Mouse (Mus musculus): ENCODE data around the gene Ppm1h. TPM values are rescaled to one million over a fixed set of nuclear protein-coding genes. Genes with fewer than 3 reads are reported as not detected.

Gene Ppm1h
- polyA plus RNA-seq, 1 experiment: 13.1 TPM

GRCm38 (mm10) chr10:122985515-122986319, 307.2 kb downstream of the Ppm1h start:
- H3K4me3 ChIP-seq (replicated peaks; ENCODE audit: control insufficient read depth, low read depth, low read length): peak overlapping the region; percentile 99
- peak overlapping the region; percentile 100 for H3K27ac ChIP-seq (ENCODE audit: control insufficient read depth, insufficient read depth, low read depth, low read length, poor library complexity)
- WGBS: under 1% methylated on average over 100 of the region's 115 CpGs
- H3K4me1 ChIP-seq (ENCODE audit: control insufficient read depth, insufficient read depth, low read length): peaks cover 3% of the 10 kb centered on the region; the same call in 1 of the 2 replicates
- peak; percentile 75 for TF ChIP-seq POLR2A (IDR thresholded peaks at IDR 0.05; ENCODE audit: borderline replicate concordance, control insufficient read depth, low read depth, low read length)
- TF ChIP-seq CTCF (IDR thresholded peaks at IDR 0.05; ENCODE audit: control insufficient read depth, insufficient read depth, low read length): no peak

DNA sequence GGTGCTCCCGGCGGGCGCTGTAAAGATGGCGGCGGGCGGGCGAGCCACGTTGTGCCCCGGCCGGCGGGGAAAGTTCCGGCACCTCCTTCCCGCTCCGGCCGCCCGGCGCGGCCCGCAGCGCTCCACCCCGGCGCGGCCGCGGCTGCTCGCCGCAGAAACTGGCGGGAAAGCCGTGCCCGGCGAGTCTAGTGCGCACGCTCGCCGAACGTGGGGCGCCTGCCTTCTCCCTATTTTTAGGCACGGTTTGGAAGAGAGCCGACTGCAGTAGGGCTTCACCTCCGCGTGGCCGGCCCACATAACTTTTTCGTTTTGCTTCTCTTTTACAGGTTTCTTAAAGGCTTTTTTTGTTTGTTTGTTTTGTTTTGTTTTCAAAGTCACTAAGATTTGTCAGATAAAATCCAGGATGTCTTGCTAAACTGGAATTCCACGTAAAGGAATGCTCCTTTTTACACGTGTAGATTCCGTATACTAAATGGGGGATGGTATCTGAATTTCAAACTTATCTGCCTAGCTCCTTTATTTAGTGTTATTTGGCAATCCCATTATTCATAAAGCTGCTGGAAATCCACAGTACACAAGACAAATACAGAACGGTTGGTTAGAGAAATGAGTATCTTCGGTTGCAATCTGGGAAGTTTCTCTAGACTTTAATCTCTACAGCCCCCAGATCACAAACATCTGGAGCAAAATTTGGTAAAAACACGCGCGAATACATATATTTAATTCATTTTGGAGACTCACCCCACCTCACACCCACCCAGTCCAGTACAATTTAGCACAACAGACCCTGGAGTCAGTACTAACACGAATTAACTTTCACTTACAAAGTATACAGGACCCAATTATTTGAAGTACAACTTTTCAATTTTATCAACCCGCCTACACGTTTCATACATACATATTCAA, 308.0 kb downstream of the Ppm1h start:
- peak overlapping the region; percentile 52 for H3K4me3 ChIP-seq (replicated peaks; ENCODE audit: control insufficient read depth, low read depth, low read length)
- 4% methylated on average over 53 of the region's 54 CpGs for WGBS
- peaks cover 3% of the 10 kb centered on the region for H3K4me1 ChIP-seq (ENCODE audit: control insufficient read depth, insufficient read depth, low read length)
- TF ChIP-seq POLR2A (IDR thresholded peaks at IDR 0.05; ENCODE audit: borderline replicate concordance, control insufficient read depth, low read depth, low read length): peak; percentile 49; the same call in 1 of the 2 replicates
- no peak for TF ChIP-seq CTCF (IDR thresholded peaks at IDR 0.05; ENCODE audit: control insufficient read depth, insufficient read depth, low read length)
- H3K27ac ChIP-seq (ENCODE audit: control insufficient read depth, insufficient read depth, low read depth, low read length, poor library complexity): peak overlapping the region; percentile 100

DNA sequence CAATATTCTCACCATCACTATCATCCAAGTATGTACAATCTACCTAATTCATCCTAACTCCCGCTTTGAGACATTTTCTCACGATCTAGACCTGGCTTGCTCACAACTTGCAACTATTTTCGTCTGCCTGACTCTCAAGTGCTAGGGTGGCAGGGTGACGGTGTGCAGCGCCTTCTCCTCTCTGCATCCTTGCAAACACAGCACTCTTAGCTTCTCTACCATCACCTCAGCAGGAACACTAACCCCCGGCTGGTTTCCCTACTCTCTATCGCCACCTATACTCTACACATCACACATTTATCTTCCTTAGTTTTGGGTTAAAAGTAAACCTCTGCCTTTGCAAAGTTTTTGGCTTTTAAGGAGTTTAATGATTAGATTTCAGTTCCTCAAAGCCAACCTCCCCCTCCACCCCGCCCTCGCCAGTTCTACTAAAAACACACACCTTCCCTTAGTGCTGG, 309.1 kb downstream of the Ppm1h start:
- TF ChIP-seq POLR2A (IDR thresholded peaks at IDR 0.05; ENCODE audit: borderline replicate concordance, control insufficient read depth, low read depth, low read length) (no peak), CTCF (IDR thresholded peaks at IDR 0.05; ENCODE audit: control insufficient read depth, insufficient read depth, low read length) (peak; percentile 37; the same call in 1 of the 2 replicates)
- Histone ChIP-seq H3K4me1 (ENCODE audit: control insufficient read depth, insufficient read depth, low read length) (peaks cover 3% of the 10 kb centered on the region), H3K4me3 (replicated peaks; ENCODE audit: control insufficient read depth, low read depth, low read length) (peak overlapping the region; percentile 42), H3K27ac (ENCODE audit: control insufficient read depth, insufficient read depth, low read depth, low read length, poor library complexity) (no peak overlapping the region)
- 8% methylated on average over 9 of the region's 9 CpGs for WGBS

DNA sequence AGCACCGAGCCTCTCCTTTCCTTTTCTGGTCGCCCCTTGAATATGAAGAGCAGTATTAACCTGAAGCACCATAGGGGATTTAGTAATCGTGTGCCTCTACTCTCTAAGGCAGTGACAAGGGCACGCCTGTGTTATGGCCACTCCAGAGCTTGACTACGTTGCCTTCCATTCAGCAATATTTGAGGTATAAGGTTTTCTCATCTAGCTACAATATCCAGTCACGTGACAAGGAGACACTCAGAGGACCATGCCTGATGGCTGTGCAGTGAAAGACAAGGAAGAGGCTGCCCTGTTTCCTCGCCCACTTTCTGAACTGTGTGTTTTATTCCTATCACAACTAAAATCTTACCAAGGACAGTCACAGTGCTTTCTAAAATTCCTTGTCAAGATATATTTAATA, 309.8 kb downstream of the Ppm1h start:
- no peak overlapping the region for H3K27ac ChIP-seq (ENCODE audit: control insufficient read depth, insufficient read depth, low read depth, low read length, poor library complexity)
- no peak for TF ChIP-seq CTCF (IDR thresholded peaks at IDR 0.05; ENCODE audit: control insufficient read depth, insufficient read depth, low read length)
- TF ChIP-seq POLR2A (IDR thresholded peaks at IDR 0.05; ENCODE audit: borderline replicate concordance, control insufficient read depth, low read depth, low read length): no peak
- WGBS: 36% methylated on average over 7 of the region's 7 CpGs
- peaks cover 2% of the 10 kb centered on the region for H3K4me1 ChIP-seq (ENCODE audit: control insufficient read depth, insufficient read depth, low read length)
- peak overlapping the region; percentile 54 for H3K4me3 ChIP-seq (replicated peaks; ENCODE audit: control insufficient read depth, low read depth, low read length)

DNA sequence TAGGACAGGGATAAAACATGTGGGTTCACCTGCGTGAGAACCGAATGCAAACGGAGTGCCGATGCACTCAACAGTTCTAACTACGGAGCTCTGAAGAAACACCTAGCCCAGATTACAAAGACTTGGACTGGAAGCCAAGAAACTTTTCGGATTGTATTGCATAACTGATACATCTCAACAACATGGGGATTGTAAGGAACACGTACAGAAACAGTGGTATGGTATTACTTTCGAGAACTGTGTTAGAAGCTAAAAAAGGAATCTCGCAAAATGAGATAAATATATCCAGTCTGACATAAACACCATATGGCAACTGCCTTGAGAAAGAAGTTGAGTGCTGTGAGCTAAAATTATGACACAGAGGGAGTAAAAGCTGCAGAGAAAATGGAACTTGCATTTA, 311.4 kb downstream of the Ppm1h start:
- Histone ChIP-seq H3K27ac (ENCODE audit: control insufficient read depth, insufficient read depth, low read depth, low read length, poor library complexity) (no peak overlapping the region), H3K4me1 (ENCODE audit: control insufficient read depth, insufficient read depth, low read length) (peaks cover 2% of the 10 kb centered on the region), H3K4me3 (replicated peaks; ENCODE audit: control insufficient read depth, low read depth, low read length) (no peak overlapping the region)
- TF ChIP-seq POLR2A (IDR thresholded peaks at IDR 0.05; ENCODE audit: borderline replicate concordance, control insufficient read depth, low read depth, low read length) (no peak), CTCF (IDR thresholded peaks at IDR 0.05; ENCODE audit: control insufficient read depth, insufficient read depth, low read length) (no peak)
- WGBS: 81% methylated on average over 9 of the region's 9 CpGs

GRCm38 (mm10) chr10:122990606-122991005, 312.0 kb downstream of the Ppm1h start:
- TF ChIP-seq POLR2A (IDR thresholded peaks at IDR 0.05; ENCODE audit: borderline replicate concordance, control insufficient read depth, low read depth, low read length): no peak
- TF ChIP-seq CTCF (IDR thresholded peaks at IDR 0.05; ENCODE audit: control insufficient read depth, insufficient read depth, low read length): 0 out of 2 replicates have a peak, but pooled peaks have one; percentile 10
- Histone ChIP-seq H3K4me3 (replicated peaks; ENCODE audit: control insufficient read depth, low read depth, low read length) (no peak overlapping the region), H3K4me1 (ENCODE audit: control insufficient read depth, insufficient read depth, low read length) (peaks cover 2% of the 10 kb centered on the region), H3K27ac (ENCODE audit: control insufficient read depth, insufficient read depth, low read depth, low read length, poor library complexity) (no peak overlapping the region)
- 88% methylated on average over 6 of the region's 6 CpGs for WGBS

- peaks cover 2% of the 10 kb centered on the region for H3K4me1 ChIP-seq (ENCODE audit: control insufficient read depth, insufficient read depth, low read length)
- no peak overlapping the region for H3K27ac ChIP-seq (ENCODE audit: control insufficient read depth, insufficient read depth, low read depth, low read length, poor library complexity)
- H3K4me3 ChIP-seq (replicated peaks; ENCODE audit: control insufficient read depth, low read depth, low read length): no peak overlapping the region
- no peak for TF ChIP-seq CTCF (IDR thresholded peaks at IDR 0.05; ENCODE audit: control insufficient read depth, insufficient read depth, low read length)
- no peak for TF ChIP-seq POLR2A (IDR thresholded peaks at IDR 0.05; ENCODE audit: borderline replicate concordance, control insufficient read depth, low read depth, low read length)
- WGBS: 71% methylated on average over 9 of the region's 9 CpGs
Measured at GRCm38 (mm10) chr10:122991053-122991452, 312.5 kb downstream of the Ppm1h start.

GRCm38 (mm10) chr10:122991648-122992047, 313.1 kb downstream of the Ppm1h start:
- TF ChIP-seq POLR2A (IDR thresholded peaks at IDR 0.05; ENCODE audit: borderline replicate concordance, control insufficient read depth, low read depth, low read length) (no peak), CTCF (IDR thresholded peaks at IDR 0.05; ENCODE audit: control insufficient read depth, insufficient read depth, low read length) (no peak)
- H3K4me3 ChIP-seq (replicated peaks; ENCODE audit: control insufficient read depth, low read depth, low read length): no peak overlapping the region
- H3K4me1 ChIP-seq (ENCODE audit: control insufficient read depth, insufficient read depth, low read length): peaks cover 2% of the 10 kb centered on the region
- WGBS: 81% methylated on average over 9 of the region's 9 CpGs
- H3K27ac ChIP-seq (ENCODE audit: control insufficient read depth, insufficient read depth, low read depth, low read length, poor library complexity): no peak overlapping the region

Data from bone marrow, adult 2 months (tissue).